Mouse (Mus musculus): ENCODE measurements around the gene Ftsj3.

DNA sequence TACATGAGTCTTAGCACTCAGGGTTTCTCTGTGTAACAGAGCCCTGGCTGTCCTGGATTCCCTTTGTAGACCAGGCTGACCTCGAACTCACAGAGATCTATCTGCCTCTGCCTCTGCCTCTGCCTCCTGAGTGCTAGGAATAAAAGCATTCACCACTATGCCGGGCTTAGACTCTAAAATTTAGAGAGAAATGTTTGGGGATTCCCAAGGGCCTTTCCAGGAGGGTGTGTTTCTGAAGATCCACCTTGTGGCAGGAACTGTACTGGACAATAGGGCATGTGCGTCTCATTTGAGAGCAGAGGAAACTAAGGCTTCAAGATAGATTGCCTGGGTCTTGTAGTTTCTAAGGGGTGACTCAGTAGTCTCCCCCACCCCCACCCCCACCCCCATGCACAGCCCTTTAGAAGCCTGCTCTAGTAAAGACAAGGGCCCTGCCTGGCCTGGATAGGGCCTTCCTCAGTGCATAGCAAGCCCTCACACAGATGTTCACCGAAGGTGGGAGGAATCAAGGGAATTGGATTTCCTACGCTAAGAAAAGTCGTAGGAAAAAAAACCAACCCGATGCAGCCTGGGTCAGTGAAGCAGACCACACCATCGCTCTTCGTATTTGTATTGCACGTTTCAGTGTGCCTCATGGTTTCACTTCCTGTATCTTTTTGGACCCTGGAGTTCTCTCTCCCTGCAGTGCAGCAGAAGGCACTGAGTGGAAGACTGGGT, 49.6 kb upstream of the Ftsj3 start:
- TF ChIP-seq CTCF (IDR thresholded peaks at IDR 0.05; ENCODE audit: low read depth, low read length): no peak
- TF ChIP-seq GATA1 (IDR thresholded peaks at IDR 0.05; ENCODE audit: borderline replicate concordance, low read length): no peak
- TF ChIP-seq GATA2 (IDR thresholded peaks at IDR 0.05; ENCODE audit: borderline replicate concordance, low read depth, low read length): no peak
- TF ChIP-seq POLR2AphosphoS5 (IDR thresholded peaks at IDR 0.05; ENCODE audit: insufficient replicate concordance, low read depth, low read length): no peak
- no peak for TF ChIP-seq TAL1 (conservative IDR thresholded peaks at IDR 0.05; ENCODE audit: low read depth, low read length)
